Mouse (Mus musculus) urinary bladder, postnatal 36 days (tissue): Measurements from ENCODE around the gene Frem2.

Experiments used
- DNase-seq, 2 experiments: peaks; one replicate each; pipeline ENCODE4 v3.0.0; 2022; ENCODE audit warnings: low spot score in 2 of 2, mixed read lengths in 1 of 2

Frem2 gene

GRCm38 (mm10) chr3:53620978-53621377 lies 36.2 kb downstream of the Frem2 start:
- no peak for DNase-seq

- no peak for DNase-seq
These were observed 36.8 kb downstream of the Frem2 start for GRCm38 (mm10) chr3:53620355-53620754.

GRCm38 (mm10) chr3:53611106-53611505 lies 46.0 kb downstream of the Frem2 start:
- DNase-seq = no peak

- no peak for DNase-seq
These were observed 47.3 kb downstream of the Frem2 start for GRCm38 (mm10) chr3:53609851-53610250.

- no peak for DNase-seq
These were observed 57.0 kb downstream of the Frem2 start for GRCm38 (mm10) chr3:53600140-53600539.

GRCm38 (mm10) chr3:53599315-53599714 lies 57.8 kb downstream of the Frem2 start:
- peak in 1 of 2 experiments; percentile 15 for DNase-seq

GRCm38 (mm10) chr3:53598153-53598800 lies 58.9 kb downstream of the Frem2 start:
- DNase-seq = no peak

- no peak for DNase-seq
These were observed 62.7 kb downstream of the Frem2 start for GRCm38 (mm10) chr3:53594471-53594870.

- no peak for DNase-seq
These were observed 63.4 kb downstream of the Frem2 start for GRCm38 (mm10) chr3:53593718-53594117.

GRCm38 (mm10) chr3:53592036-53592435 lies 65.1 kb downstream of the Frem2 start:
- DNase-seq = no peak

GRCm38 (mm10) chr3:53590139-53590621 lies 67.0 kb downstream of the Frem2 start:
- DNase-seq = peak; percentile 25 to 41

- DNase-seq = no peak
These were observed 73.9 kb downstream of the Frem2 start for GRCm38 (mm10) chr3:53583248-53583647.

- no peak for DNase-seq
These were observed 76.4 kb downstream of the Frem2 start for GRCm38 (mm10) chr3:53580596-53581254.

- DNase-seq = no peak
These were observed 77.9 kb downstream of the Frem2 start for GRCm38 (mm10) chr3:53579121-53579704.

GRCm38 (mm10) chr3:53576320-53577116 lies 80.6 kb downstream of the Frem2 start:
- no peak for DNase-seq

GRCm38 (mm10) chr3:53574123-53574522 lies 83.0 kb downstream of the Frem2 start:
- no peak for DNase-seq

- DNase-seq = no peak
These were observed 85.5 kb downstream of the Frem2 start for GRCm38 (mm10) chr3:53571663-53572062.

GRCm38 (mm10) chr3:53564521-53564920 lies 92.6 kb downstream of the Frem2 start:
- no peak for DNase-seq

- peak in 1 of 2 experiments; percentile 40 for DNase-seq
These were observed 93.4 kb downstream of the Frem2 start for GRCm38 (mm10) chr3:53563746-53564145.

GRCm38 (mm10) chr3:53561813-53562212 lies 95.3 kb downstream of the Frem2 start:
- no peak for DNase-seq

- DNase-seq = no peak
These were observed 98.1 kb downstream of the Frem2 start for GRCm38 (mm10) chr3:53559056-53559455.

GRCm38 (mm10) chr3:53558230-53558629 lies 98.9 kb downstream of the Frem2 start:
- no peak for DNase-seq
